13 mouse cellular contexts compared by ENCODE assay signal in the genomic region with DNA sequence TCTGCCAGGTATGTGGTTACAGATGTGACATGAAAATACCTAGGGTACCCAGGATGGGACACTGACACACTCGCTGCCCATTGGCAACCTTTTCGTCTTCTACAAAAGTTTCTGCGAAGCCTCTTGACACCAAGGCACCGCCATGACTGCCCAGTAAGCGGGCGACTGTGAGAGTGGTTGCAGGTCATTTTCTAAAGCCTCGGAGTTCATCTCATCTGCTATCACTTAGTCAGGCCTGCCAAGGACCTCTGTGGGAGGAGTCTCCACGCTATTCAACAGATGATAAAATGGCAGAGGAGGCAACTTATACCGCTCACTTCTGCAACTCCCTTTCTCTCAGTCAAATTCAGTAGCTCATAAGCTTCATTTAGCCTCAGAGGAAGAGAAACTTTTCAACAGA.
DNase-seq lines count a peak whose midpoint lies in the region; ATAC-seq and TF ChIP-seq lines count a peak whose summit lies in the region.
"Had no signal": no experiment of that assay in that cellular context is flagged by ENCODE, and none has a peak within 500 bp of the region (broad histone marks: within the 10 kb centered on the region; RNA-seq: fewer than 3 reads in every experiment).

No protein-coding gene starts in this region.

- H3K4me3 ChIP-seq in heart, embryonic 14.5 days (ENCODE audit: control insufficient read depth in 1 of 2, insufficient read depth in 1 of 2, low read depth in 1 of 2, low read length in 2 of 2), result no peak overlapping the region
- H3K4me3 ChIP-seq in heart, adult 2 months, result no peak overlapping the region
- H3K4me3 ChIP-seq in neural tube, embryonic 11.5 days (ENCODE audit: low read depth, low read length), result no peak overlapping the region
- no peak overlapping the region for H3K4me3 ChIP-seq in hindbrain, embryonic 13.5 days

- no peaks in the 10 kb centered on the region for H3K36me3 ChIP-seq in heart, embryonic 14.5 days (ENCODE audit: control insufficient read depth, insufficient read depth, low read length)
- H3K36me3 ChIP-seq in heart, adult 2 months (ENCODE audit: control insufficient read depth, insufficient read depth, low read length), result no peaks in the 10 kb centered on the region
- H3K36me3 ChIP-seq in neural tube, embryonic 11.5 days (ENCODE audit: control insufficient read depth, insufficient read depth, low read length), result no peaks in the 10 kb centered on the region
- no peaks in the 10 kb centered on the region for H3K36me3 ChIP-seq in hindbrain, embryonic 13.5 days

- 78% methylated on average over 9 of the region's 9 CpGs for WGBS in heart, embryonic 14.5 days
- WGBS in heart, adult 2 months, result 80% methylated on average over 9 of the region's 9 CpGs
- whole genome bisulfite sequencing in neural tube, embryonic 11.5 days, result 68% methylated on average over 9 of the region's 9 CpGs
- 67% methylated on average over 9 of the region's 9 CpGs for WGBS in hindbrain, embryonic 13.5 days

- peaks cover 11 to 21% of the 10 kb centered on the region in 2 experiments for H3K4me1 ChIP-seq in heart, embryonic 14.5 days (ENCODE audit: control insufficient read depth in 2 of 2, insufficient read depth in 2 of 2, low read length in 2 of 2)
- peaks cover 1% of the 10 kb centered on the region; the same call in 1 of the 2 replicates for H3K4me1 ChIP-seq in heart, adult 2 months (ENCODE audit: control insufficient read depth, insufficient read depth, low read length)
- H3K4me1 ChIP-seq in neural tube, embryonic 11.5 days (ENCODE audit: control insufficient read depth, insufficient read depth, low read length), result peaks cover 6% of the 10 kb centered on the region; the same call in 1 of the 2 replicates
- peaks cover 10% of the 10 kb centered on the region for H3K4me1 ChIP-seq in hindbrain, embryonic 13.5 days (replicated peaks)

- no peak overlapping the region for H3K9ac ChIP-seq in heart, embryonic 14.5 days (ENCODE audit: low read length)
- no peak overlapping the region for H3K9ac ChIP-seq in heart, adult 2 months (ENCODE audit: low read depth, low read length)
- H3K9ac ChIP-seq in neural tube, embryonic 11.5 days (ENCODE audit: low read length), result no peak overlapping the region
- no peak overlapping the region for H3K9ac ChIP-seq in hindbrain, embryonic 13.5 days
- H3K9ac ChIP-seq: liver, embryonic 14.5 days had no signal

- TF ChIP-seq CTCF in heart, adult 2 months (IDR thresholded peaks at IDR 0.05), result no peak

- H3K9me3 ChIP-seq in heart, embryonic 14.5 days (ENCODE audit: control insufficient read depth, low read length), result no peaks in the 10 kb centered on the region
- H3K9me3 ChIP-seq in neural tube, embryonic 11.5 days (ENCODE audit: control insufficient read depth, low read length), result no peaks in the 10 kb centered on the region
- no peaks in the 10 kb centered on the region for H3K9me3 ChIP-seq in hindbrain, embryonic 13.5 days

- no peaks in the 10 kb centered on the region for H3K79me2 ChIP-seq in heart, adult 2 months (replicated peaks; ENCODE audit: control insufficient read depth, insufficient read depth, low read length)

- intact Hi-C loops in heart, adult 2 months (cut with DNase I), result no loop called here

- no peak for TF ChIP-seq POLR2A in heart, adult 2 months (IDR thresholded peaks at IDR 0.05; ENCODE audit: insufficient read depth, low read depth, low read length)

- peak overlapping the region; percentile 13; the same call in 1 of the 2 replicates for H3K4me2 ChIP-seq in heart, embryonic 14.5 days (ENCODE audit: low read length)
- peak overlapping the region; percentile 28 for H3K4me2 ChIP-seq in neural tube, embryonic 11.5 days (ENCODE audit: low read depth)
- H3K4me2 ChIP-seq in hindbrain, embryonic 13.5 days, result peak overlapping the region; percentile 4; the same call in 1 of the 2 replicates

- DNase-seq in heart, adult 2 months, result no peak
- DNase-seq in neural tube, embryonic 11.5 days (ENCODE audit: low spot score), result peak; percentile 27
- DNase-seq in neural tube, embryonic 10.5 days (ENCODE audit: extremely low spot score, low spot score), result no peak
- peak; percentile 38 for DNase-seq in testis, postnatal 14 days (ENCODE audit: low spot score)
- DNase-seq in Muller cell, postnatal 12 days (ENCODE audit: inconsistent ontology term), result no peak
- DNase-seq in layer of hippocampus, postnatal 36 days, result no peak
- DNase-seq: cerebellum, adult 9-10 months; gastrocnemius, postnatal 14 days; thymus, postnatal 4 days had no signal

- H3K27me3 ChIP-seq in heart, embryonic 14.5 days (ENCODE audit: control insufficient read depth, insufficient read depth, low read length), result no peaks in the 10 kb centered on the region
- H3K27me3 ChIP-seq in heart, adult 2 months (ENCODE audit: control insufficient read depth, insufficient read depth, low read length), result no peaks in the 10 kb centered on the region
- H3K27me3 ChIP-seq in neural tube, embryonic 11.5 days (ENCODE audit: control insufficient read depth, insufficient read depth, low read length), result no peaks in the 10 kb centered on the region
- H3K27me3 ChIP-seq in hindbrain, embryonic 13.5 days, result peaks cover 27% of the 10 kb centered on the region
- H3K27me3 ChIP-seq: Patski had no signal

- H3K27ac ChIP-seq in heart, embryonic 14.5 days (replicated peaks in 1 of 2; ENCODE audit: control insufficient read depth in 1 of 2, insufficient read depth in 1 of 2, low read depth in 2 of 2, low read length in 2 of 2), result no peak overlapping the region
- no peak overlapping the region for H3K27ac ChIP-seq in heart, adult 2 months
- H3K27ac ChIP-seq in neural tube, embryonic 11.5 days (ENCODE audit: low read depth, low read length), result peak overlapping the region; percentile 66; the same call in 1 of the 2 replicates
- no peak overlapping the region for H3K27ac ChIP-seq in hindbrain, embryonic 13.5 days
- H3K27ac ChIP-seq: liver, embryonic 14.5 days had no signal

- no peak for ATAC-seq in heart, embryonic 14.5 days (ENCODE audit: insufficient number of reproducible peaks, insufficient read depth, low FRiP score, low read depth)
- peak; percentile 49; the same call in 1 of the 2 replicates for ATAC-seq in neural tube, embryonic 11.5 days (ENCODE audit: insufficient read depth, low FRiP score, low TSS enrichment)
- ATAC-seq in hindbrain, embryonic 13.5 days (ENCODE audit: low FRiP score), result no peak
- ATAC-seq: Patski had no signal

- TF ChIP-seq EP300 in heart, adult 2 months (IDR thresholded peaks at IDR 0.05; ENCODE audit: insufficient read depth, low read depth, low read length), result no peak

Comparison
In these comparisons a context has a peak if more than half of its experiments do, and no peak if none do; other contexts are left out.
1. DNase-seq: peak in neural tube, embryonic 11.5 days (single experiment) and testis, postnatal 14 days (single experiment); none in heart, adult 2 months (0 of 2), neural tube, embryonic 10.5 days (single experiment), Muller cell, postnatal 12 days (single experiment) and layer of hippocampus, postnatal 36 days (0 of 2).
2. Peak in every context shown above with its lines, with median percentiles within 50 percentile points of each other: H3K4me2 ChIP-seq.